Mouse (Mus musculus) kidney, postnatal 4 days (tissue): ENCODE data around the gene Fer.

Experiments
- DNase-seq, 2 experiments: peaks; one replicate each; pipeline ENCODE4 v3.0.0; 2021; ENCODE audit warnings: mixed read lengths in 2 of 2

Fer gene

DNA sequence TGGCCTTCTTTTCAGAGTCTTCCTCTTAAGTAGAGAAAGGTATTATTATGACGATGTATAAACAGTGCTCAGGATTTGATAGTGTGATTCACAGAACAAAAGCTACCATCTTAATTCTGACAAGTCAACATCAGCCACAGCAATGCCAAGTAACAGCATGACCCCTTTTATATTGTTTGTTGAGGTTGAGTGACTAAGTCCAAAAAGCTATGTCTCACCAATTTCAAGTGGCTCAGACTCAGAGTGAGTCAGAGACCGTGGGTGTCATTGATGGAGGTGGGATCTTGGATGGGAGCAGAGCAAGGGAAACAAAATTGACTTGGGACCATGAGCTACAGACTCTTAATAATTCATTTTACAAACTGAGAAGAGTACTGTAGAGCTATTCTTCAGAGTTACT, 230.9 kb downstream of the Fer start:
- no peak for DNase-seq

DNA sequence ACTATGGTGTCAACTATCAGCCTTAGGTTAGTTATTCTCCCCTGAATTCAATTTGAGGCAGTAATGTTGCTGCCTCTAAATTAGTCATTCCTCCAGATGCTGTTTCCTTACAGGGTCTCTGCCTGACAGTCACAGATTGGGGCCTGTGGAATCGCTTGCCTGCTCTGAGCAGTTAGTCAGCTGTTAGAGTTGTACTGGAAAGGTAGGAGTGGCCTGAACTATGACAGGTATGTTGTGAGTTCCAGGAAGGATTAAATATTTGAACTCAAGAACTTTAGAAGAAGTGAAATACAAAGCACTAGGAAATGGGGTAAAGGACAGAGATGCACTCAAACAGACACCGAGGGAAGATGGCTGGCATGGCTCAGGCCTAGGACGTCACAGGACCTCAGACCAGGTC, 233.9 kb downstream of the Fer start:
- no peak for DNase-seq

DNA sequence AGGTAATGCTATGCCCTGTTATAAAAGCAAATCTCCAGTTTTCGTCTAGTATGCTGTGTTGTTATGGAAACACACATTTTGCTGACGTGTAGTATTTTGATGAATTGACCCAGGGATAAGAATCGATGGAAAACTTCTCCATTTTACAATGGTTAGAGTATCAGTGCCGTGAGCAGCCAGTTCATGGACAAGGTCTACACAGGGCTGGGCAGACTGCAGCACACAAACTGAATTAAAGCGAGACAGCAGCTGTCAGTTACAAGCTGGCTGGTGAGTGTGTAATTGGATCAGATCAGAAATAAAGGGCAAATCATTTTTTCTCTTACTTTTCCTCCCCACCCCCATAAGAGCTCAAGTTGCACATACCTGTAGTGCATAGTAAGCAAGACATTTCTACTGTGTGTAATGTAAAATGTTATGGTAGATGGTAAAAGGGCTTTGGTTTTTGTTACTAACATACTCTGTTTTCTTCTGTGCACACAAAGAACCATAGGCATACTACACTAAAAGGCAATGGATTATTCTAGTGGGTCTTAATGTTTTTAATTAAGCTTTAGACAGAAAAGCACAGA, 235.0 kb downstream of the Fer start:
- no peak for DNase-seq

DNA sequence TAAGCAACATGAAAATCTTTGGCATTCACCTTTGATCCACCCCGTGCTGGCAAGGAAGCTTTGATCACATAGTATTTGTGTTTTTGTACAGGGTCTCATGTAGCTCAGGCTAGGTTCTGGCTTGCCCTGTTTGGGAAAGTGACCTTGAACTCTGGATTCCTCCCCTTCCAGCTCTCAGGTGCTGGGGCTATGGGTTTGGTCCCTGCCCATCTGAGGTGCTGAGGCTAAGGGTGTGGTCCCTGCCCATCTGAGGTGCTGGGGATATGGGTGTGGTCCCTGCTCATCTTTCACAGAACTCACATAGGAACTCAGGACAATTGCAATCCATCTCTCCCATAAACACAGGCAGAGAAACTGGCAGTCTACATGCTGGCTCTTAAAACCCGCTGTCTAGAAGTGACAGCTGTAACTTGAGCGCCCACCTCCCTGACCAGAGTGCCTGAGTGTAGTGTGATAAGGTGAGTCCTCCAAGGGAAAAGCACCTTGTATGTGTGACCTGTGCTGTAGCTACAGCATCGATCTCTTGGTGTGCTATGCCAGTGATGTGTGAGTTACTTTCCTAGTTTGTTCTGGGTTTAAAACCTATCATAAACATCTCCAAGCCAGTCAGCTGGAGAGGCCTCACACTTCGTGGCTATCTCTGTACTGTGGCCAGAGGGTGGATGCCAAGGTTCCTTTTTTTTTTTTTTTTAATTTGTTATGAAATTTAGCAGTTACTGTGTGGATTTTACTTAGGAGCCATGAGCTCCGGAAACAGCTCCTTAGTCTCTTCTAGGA, 236.7 kb downstream of the Fer start:
- no peak for DNase-seq

DNA sequence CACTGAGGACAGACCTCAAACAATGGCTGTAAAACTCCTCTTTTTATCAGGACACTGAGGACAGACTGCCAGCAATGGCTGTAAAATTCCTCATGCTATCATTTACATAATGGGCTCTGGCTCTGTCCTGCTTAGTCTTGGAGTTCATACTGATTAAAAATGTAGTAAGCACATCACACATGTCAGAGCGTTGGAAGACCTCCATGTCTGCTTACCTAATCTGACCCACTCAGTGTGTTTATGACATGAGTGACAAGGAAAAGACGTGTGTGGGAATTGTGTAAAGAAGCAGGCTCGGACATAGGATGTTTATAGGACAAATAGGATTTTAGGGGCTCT, 237.3 kb downstream of the Fer start:
- DNase-seq: no peak

DNA sequence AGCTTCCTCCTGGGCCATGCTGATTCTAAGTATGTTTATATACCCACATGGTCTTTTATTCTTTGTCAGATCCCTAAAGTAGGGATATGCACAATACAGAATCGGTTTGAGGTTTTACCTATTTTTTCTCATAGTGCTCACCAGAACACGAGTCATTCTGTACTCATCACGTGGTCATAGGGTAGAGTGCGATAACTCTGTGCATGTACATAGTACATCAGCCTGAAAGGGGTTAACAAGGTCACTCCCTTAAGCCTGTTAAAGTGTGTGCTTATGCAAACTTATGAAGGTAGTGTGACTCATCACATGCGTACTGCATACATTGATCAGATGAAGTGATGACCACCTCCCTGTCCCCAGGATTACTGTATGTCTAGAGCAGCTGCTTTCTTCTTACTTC, 245.9 kb downstream of the Fer start:
- no peak for DNase-seq

DNA sequence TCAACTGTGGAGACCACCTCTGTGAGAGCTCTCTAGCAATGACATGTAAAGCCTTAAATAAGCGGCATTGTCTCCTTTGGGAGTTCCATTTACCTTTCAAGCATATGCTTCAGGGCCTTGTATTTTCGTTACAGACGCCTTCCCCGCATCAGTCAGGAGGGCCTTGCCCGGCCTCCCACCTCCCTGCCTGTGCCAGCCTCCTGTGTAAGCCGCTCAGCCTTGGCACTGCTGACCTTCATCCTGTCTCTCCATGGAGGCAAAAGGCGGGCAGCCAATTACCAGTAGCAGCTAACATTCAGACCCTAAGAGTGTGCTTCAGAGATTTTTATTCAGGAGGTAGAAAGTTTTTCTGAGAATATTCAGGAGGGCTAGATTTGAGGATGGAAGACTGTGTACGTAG, 247.0 kb downstream of the Fer start:
- DNase-seq: no peak

DNA sequence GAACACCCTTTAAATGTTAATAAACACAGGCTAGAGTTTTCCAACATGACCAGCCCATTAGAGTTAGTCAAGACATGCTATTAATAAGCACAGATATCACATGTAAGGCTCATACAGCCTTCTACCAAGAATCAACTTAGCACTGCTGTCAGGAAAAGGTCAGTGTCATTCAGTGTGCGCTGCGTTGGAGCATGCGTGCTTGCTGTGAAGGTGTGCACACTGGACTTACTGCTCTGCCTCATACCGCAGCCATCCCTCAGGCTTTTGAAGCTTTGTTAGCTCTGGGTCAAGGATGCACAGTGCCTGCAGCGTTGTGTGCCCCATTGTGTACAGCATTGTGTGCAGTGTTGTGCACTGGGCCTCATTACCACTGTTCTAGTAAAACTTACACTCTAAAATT, 250.8 kb downstream of the Fer start:
- DNase-seq: no peak

DNA sequence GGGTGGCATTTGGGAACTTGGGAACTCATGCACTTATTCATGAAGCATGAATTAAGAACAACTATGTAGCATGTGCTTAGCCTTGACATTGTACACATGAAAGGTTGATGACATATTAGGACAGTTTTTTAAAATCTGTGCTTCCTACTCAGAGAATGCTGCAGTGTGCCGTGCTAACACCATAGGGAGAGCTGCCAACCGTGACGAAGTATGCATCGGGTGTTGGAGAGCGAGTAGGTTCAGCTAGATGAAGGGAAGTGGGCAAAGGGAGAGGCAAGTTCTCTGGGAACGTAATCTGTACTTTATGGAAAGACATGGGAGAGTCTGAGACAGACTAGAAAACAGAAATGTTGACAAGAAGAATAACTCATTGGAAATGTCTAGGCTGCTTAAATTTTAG, 253.9 kb downstream of the Fer start:
- DNase-seq: peak; percentile 24 to 46

DNA sequence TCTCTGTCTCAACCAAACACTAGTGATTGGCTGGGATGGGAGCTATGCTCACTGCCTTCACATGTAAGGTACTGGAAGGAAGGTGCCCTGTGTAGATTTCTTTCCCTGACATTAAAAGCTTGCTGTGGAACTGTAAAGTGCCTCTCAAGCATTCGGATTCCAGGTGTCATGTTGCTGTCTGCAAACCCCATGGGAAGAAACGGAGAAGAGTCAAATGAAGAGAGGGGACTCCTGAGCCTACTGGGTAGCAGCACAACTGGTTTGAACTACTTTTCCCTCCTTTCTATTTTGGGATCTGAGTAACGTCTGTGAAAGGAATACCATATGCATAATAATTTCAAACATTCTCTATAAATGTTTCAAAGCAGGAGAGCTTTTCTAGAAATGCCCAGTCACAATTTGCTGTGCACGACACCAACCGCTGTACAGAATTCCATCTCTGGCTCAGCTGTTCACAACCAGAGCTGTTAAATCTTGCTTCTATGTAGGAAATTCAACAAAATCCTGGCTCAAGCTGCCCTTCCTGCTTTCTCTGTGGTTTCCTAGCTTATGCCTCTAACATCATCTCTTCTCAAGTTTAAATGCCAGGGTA, 256.9 kb downstream of the Fer start:
- no peak for DNase-seq

DNA sequence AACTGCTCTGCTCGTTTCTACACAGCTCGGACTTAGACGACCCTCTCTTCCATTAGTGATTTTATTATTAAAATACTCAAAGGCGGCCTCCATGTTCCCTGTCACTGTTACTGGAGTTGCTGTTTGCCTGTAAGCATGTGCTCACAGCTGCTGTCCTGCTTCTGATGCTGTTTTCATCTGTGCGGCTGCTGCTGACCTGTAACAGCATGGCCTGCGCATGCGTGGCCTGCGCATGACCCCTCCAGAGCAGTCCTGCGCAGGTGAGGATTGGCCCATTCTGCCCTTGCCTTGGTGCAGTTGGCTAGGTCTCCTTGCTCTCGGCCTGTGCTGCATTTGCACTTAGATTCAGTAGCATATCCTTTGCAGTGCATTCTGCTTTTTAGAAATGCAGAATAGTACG, 259.7 kb downstream of the Fer start:
- no peak for DNase-seq

DNA sequence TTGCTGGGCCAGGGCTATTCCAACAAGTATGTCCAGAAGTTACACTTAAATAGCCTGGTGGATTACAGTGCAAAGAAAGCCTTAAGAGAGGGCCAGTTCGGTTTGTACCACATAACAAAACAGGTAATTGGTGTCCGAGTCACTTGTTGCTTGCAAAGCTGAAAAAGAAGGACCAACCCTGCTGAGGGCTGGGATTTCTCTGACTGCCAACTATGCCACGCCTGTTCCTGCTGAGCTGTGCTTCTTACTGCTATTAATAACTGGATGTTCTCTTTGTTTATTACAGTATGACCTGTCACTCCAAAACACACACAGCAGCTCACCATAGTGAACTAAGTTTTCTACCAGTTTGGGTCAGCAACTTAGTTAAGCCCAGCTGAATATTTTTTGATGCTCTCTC, 260.9 kb downstream of the Fer start:
- DNase-seq: no peak

DNA sequence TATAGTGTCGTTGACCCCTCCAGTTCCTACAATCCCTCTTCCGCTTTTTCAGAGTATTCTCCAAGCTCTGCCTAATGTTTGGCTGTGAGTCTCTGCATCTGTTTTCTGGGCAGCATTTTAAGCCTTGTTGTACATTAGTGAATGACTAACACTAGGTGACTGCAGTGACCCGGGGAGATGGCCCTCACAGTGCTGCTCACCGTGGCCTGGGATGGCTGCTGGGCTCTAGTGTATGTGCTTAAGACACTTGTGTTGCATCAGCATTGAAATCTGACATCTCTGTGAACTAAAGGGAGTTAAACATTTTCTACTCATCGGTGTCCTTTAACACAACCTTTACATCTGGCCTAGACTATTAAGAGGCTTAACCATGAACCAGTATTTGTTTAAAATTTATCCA, 264.0 kb downstream of the Fer start:
- DNase-seq: peak; percentile 33 to 57

DNA sequence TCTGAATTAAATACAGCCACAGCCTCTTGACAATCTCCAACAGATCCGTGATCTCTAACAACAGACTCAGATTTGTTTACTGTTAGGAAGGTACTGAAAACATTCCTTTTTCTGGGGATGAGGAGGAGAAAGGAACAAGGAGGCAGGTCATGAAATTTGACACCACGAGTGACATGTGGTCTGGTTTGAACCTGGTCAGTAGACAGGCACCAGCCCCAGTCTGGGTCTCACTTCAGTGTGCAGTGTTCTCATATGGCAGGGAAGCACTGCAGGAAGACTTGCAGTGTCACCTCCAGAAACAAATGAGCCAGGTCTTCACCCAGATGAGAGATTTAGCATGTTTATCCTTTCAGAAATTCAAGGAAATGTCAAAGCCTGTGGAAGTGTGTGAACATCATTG, 266.9 kb downstream of the Fer start:
- DNase-seq: no peak

DNA sequence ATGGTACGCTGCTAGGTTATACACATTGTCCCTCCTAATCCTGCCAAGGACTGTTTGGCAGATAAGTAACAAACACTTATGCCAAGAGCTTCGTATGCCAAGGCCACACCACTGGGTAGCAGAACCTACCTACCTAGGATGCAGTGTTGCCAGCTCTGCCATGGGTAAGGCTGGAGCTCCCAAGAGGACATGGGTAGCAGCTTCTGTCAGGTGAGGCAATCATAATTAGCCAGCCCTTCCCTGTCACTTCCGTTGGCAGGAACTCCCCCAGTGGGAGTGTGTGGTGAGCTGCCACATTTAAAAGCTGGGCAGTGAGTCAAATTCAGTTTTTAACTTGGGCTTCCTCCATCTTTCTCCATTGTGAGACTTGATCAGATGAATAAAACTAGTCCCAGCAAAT, 267.5 kb downstream of the Fer start:
- no peak for DNase-seq

DNA sequence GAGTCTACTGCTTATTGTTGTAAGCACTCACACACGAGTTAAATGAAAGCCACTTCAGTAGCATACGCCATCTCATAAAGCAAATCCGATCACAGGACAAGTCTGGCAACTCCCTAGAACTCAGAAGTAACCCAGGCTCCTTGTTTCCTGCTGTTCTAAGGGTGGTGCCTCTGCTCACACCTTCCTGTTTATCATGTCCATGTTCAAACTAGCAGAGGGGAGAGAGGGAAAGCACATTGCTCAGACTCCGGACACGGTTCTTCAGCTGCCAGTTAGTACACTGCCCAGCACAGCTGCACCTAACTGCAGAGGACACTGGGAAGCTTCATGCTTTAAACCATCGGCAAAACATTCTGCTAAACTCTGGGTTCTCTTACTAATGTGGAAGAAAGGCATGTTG, 269.3 kb downstream of the Fer start:
- no peak for DNase-seq

DNA sequence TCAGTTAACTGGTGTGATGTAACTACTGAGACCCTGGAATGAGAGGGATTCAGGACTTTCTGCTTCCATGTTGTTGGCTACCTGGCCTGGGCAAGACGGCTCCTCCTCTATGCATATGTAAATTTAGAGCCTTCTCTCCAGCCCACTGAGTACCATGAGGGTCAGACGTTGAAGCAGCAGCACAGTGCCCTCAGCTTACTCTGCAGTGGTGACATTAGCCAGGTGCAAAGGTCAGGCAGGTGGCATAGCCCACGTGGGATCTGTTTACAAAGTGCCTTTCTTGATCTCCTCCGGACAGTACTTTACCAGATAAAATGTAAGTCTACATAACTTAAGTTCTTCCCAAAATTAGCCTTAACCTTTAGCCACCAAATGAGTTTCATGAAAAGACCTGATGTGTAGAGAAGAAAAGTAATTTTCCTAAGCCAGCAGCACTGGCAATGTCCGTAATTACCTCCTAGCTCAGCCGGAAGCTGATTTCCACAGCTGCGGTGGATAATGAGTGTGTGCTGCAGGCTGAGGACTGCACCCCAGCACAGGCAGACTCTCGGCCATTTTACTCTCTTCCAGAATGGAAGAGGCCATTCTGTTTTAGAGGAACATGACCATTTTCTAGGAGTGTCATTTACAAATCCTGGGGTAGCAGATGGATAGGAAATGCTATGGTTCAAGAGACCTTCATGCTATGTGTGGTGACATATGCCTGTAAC, 273.2 kb downstream of the Fer start:
- DNase-seq: no peak

DNA sequence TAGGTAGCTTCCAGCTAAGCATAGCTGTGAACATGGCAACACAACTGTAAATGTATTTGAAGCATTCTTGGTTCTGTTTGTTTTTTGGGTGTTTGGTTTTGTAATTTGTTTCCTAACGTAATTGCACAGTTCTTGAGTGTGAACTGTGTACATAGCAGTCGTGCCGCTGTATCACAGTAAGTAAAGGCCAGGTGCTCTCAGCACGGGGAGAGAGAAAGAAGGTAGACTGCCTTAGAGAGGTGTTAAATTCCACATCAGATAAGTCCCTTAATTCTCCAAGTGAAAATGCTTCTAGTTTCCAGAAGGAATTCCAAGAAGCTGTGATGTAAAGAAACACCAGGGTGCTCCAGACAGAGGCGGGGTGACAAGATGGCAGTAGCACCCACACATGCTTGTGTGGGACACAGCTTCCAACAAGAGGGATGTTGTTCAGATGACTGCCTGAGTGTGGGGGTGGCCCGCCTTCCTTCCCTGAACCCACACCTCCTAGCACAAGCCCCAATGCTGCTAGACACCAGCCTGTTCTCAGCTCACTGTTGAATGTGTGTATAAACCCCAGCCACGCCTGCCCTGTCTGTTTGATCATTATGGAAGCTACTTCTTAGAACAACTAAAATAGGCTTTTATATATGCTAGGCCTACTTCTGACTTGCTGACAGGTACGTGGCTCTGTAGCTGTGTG, 275.3 kb downstream of the Fer start:
- DNase-seq: no peak

DNA sequence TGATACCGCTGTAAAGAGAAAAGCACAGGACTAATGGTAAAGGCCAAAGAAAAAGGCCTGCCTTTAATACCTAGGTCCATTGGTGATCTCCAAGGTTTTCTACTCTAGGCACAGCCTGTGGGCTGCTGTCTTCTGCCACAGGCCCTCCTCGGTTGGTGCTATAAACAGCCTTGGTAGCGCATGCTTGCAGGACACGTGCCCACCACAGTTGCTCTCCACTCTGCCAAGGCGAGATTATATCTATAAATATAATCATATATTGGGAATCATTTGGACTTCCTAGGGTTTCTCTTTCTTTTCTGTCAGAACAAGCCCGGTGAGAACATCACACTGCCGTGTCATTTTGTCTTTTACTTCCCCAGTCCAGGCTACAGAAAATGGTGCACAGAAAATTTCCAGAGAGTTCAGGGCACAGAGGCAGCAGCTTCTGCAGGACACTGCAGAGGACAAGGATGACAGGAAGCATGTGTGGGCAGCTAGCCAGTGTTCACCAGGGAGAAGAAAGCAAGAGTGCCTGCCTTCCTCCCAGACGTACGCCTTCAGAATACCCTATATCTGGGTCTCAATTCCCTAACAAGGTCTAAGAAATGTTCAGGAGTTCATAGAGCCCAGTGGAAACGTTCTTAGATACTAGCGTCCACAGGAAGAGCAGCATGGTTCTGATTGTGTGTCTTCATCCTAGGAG, 276.5 kb downstream of the Fer start:
- DNase-seq: no peak

DNA sequence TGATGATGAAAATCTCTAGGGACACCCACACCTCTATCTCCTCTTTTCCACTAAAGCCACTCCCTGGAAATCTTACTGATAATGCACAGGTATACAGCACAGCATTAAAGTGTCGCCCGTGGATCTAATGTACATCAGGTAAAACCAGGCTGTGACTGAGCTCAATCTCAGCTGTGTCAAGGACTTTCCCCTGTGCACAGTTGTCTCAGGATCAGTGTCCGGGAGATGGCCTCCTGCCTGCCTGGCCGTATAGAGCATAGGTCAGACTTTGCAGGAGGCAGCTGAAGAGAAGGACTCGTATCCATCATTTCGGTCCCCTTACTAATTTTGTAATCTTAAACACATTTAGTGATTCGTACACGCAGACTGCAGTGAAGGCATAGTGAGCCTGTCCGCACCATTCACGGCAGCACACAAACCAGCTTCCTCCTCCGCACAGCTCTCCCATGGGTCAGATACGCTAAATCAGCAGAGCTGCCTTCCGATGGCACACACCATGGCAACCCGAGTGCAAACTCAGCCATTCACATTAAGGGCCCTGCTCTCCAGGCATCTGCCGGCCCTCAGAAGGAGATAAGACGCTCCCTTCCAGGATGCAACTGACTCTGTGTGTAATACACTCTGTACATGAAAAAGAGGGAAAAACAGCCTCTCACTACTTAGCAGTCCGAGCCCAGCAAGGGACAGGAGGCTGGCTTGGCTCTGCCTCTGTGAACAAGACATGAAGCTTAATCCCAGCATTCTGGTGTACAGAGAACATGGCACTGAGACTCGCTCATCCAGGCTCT, 277.4 kb downstream of the Fer start:
- DNase-seq: no peak

DNA sequence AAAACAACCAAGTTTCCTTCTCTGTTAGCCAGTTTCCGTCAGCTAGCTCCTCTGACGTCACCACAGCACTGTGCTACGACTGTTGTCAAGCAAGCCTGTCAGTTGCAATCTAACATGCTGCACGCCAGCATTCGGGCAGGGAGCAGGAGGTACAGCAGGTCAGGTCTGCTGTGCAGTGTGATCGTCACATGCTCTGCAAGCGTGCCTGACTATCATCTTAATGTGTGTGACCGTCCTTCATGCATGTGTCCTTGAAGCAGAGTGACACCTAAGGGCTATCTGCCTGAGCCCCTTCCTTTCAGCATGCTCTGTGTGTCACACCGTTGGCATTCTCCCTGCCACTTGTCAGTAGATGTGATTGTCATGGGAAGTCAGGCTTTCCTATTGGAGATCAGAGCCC, 279.0 kb downstream of the Fer start:
- peak in 1 of 2 experiments; percentile 1 for DNase-seq

DNA sequence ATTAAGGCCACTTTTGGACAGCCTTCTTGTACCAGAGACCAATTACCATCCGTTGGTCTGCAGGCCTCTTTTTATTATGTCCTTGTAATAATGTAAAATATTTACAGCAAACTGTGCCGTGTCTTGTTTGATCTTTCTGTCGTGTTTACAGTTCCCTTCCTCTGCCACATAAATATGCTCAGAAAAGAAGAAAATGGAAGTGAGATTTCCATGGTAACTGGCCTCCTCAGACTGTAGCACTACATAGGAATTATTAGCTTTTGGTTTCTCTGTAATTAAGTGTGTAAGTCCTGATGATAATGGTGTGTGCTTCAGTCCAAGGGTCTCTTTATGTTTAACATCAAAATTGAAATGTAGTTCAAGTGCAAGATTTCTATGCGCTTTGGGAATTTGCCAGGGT, 283.5 kb downstream of the Fer start:
- no peak for DNase-seq
